Mouse (Mus musculus) mesoderm, embryonic 11.5 days (tissue): ENCODE data around the gene 5031410I06Rik.
"Not testable (repeated sequence)": the region's sequence is repeated elsewhere in the genome, so short reads cannot be mapped to it uniquely, and the experiment has no call there.

ENCODE experiments used
- DNase-seq: peaks from one replicate; pipeline ENCODE4 v3.0.0-alpha.2; 2012; ENCODE audit warnings: low read depth, low spot score

The 5031410I06Rik gene

DNA sequence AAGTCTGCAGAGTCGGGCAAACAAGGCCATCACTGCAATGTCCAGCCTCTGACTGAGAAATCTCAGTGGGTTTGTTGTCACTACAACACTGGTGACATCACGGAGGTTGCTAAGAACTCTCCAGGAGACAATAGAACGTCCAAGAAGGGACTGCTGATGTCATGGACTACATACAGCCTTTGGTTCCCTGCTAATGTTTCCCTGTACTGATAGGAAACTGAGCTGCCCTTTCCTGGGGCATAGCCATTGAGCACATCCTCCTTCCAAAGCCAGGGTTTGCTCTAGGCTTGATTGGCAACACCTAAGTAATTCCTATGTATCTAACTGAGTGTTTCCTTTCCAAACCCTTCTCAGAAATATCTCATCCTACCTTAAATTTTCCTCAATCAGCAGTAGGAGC is at the start of gene 5031410I06Rik:
Gene 5031410I06Rik (minus strand): TSS at position 101 of the 400 bp plus-strand sequence.
- not testable (repeated sequence) for DNase-seq

DNA sequence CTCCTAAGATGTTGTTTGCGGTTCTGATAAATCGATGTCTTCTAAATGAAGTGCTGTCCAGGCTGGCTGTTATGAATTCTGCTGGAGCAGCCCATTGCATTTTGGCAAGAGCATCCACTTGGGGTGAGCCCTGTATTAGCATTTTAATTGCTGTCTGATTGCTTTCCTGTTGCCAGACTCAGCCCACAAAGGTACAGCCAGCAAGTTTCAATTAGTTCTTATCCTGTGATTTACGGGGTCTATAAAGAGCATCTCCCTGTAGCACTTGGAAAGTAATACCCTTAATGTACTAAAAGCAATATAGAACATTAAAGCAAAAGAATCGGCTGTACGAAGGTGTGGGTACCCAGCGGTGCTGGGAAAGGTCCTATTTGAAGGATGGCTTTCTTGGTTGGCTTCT is 37.7 kb upstream of the 5031410I06Rik start:
- DNase-seq = no peak

DNA sequence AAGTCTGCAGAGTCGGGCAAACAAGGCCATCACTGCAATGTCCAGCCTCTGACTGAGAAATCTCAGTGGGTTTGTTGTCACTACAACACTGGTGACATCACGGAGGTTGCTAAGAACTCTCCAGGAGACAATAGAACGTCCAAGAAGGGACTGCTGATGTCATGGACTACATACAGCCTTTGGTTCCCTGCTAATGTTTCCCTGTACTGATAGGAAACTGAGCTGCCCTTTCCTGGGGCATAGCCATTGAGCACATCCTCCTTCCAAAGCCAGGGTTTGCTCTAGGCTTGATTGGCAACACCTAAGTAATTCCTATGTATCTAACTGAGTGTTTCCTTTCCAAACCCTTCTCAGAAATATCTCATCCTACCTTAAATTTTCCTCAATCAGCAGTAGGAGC is 16.2 kb upstream of the 5031410I06Rik start, which contains the start of gene Gm10220:
Gene Gm10220 (minus strand): TSS at position 101 of the 400 bp plus-strand sequence.
- DNase-seq = not testable (repeated sequence)

DNA sequence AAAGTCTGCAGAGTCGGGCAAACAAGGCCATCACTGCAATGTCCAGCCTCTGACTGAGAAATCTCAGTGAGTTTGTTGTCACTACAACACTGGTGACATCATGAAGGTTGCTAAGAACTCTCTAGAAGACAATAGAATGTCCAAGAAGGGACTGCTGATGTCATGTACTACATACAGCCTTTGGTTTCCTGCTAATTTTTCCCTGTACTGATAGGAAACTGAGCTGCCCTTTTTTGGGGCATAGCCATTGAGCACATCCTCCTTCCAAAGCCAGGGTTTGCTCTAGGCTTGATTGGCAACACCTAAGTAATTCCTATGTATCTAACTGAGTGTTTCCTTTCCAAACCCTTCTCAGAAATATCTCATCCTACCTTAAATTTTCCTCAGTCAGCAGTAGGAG is 16.0 kb downstream of the 5031410I06Rik start, which contains the start of gene Gm10471:
Gene Gm10471 (minus strand): TSS at position 101 of the 400 bp plus-strand sequence.
- not testable (repeated sequence) for DNase-seq

DNA sequence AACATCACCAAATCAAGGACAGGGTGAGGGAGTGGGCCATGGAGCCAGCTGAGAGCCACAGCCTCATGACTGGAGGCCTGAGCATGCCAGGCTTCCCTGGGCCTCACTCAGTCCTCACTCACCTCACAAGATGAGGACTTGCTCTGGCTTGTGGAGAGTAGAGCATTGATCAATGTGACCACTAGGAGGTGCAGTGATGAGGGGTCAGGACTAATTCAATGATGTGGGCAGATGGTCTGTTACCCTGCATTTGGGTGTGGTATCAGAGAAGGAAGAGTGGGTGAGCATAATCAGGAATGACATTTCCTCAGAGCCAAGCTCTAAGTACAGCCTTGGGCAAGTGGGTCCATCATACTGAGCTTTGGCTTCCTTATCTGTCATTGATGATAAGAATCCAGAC is 26.1 kb downstream of the 5031410I06Rik start:
- peak; percentile 2 for DNase-seq

DNA sequence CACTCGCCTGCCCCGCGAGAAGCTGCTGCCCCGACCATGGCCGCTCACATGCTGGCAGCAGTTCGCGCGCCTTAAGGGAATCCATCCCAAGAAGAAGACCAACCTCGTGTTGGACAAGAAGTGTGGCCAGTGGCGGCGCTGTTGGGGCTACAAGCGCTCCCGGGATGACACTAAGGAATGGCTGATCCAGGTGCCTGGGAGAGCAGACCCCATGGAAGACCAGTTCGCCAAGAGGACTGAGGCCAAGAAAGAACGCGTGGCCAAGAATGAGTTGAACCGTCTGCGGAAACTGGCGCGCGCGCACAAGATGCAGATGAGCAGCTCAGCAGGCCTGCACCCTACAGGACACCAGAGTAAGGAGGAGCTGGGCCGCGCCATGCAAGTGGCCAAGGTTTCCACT is 34.4 kb downstream of the 5031410I06Rik start:
- no peak for DNase-seq

DNA sequence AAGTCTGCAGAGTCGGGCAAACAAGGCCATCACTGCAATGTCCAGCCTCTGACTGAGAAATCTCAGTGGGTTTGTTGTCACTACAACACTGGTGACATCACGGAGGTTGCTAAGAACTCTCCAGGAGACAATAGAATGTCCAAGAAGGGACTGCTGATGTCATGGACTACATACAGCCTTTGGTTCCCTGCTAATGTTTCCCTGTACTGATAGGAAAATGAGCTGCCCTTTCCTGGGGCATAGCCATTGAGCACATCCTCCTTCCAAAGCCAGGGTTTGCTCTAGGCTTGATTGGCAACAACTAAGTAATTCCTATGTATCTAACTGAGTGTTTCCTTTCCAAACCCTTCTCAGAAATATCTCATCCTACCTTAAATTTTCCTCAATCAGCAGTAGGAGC is 46.7 kb downstream of the 5031410I06Rik start, which contains the start of gene Gm7347:
Gene Gm7347 (minus strand): TSS at position 101 of the 400 bp plus-strand sequence.
- not testable (repeated sequence) for DNase-seq
